Mouse (Mus musculus) ZHBTc4 (cell line): ENCODE measurements around the gene Gcm1.

Experiments
- DNase-seq: peaks from one replicate; pipeline ENCODE4 v3.0.0-alpha.2; 2011; ENCODE audit warnings: low read depth, low spot score

Gcm1 gene

DNA sequence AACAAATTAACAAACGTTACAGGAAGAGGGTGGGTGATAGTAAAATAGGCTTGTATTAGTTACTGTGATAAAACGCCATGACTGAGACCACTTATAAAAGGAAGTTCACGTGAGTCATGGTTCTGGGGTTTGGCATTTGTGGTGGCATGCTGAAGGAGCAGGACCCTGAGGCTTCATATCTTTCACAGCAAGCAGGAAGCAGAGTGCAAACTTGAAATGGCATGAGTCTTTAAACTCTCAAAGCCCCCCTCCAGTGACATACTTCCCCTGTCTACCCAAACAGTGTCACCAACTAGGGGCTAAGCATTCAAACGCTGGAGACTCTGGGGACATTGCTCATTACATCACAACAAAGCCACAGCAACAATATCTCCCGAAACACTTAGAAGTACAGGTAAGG, 49.2 kb downstream of the Gcm1 start:
- DNase-seq: no peak

- no peak for DNase-seq
Measured at GRCm38 (mm10) chr9:78101431-78101830, 49.7 kb downstream of the Gcm1 start.

DNA sequence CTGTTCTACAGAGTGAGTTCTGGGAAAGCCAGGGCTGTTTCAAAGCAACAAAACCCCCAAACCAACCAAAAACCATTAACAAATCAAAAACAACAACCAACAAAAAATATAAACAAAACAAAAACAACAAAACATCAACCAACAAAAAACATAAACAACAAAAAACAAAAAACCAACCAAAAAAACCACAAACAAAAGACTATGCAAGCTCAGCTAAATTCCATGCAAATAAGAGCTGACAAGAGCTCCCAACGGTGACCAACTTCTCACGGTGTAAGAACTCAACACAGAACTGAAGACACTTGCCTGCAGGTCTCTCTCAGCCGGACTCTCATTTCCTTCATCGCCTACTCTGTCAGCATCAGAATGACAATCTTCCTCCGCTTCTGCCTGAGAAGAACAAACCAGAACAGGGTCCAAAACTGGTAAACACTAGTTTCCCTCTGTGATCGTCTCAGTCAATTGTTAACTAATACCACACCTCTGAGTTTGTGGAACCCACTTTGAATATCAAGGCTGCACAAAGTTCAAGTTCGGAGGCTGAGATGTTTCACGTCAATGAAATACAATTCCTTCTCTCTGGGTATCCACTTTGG, 52.3 kb downstream of the Gcm1 start:
- peak; percentile 85 for DNase-seq

DNA sequence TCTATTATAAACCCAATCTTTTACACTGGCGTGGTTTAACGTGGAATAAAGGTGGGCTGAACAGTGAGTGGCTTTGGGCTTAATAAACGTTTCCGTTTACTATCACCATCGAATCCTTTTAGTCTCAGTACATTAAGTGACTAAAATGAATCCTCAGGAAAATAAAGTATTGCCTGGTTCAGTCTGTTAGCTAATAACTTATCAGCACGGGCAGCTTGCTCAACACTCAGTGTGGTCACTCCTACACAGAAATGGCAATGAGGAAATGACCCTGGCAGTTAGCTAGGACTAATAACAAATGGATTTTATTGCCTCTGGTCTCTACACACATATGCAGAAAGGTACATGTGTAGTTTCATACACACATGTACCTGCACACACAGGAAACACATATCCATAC, 53.2 kb downstream of the Gcm1 start:
- no peak for DNase-seq

- DNase-seq: no peak
Measured at GRCm38 (mm10) chr9:78105501-78105932, 53.8 kb downstream of the Gcm1 start.

DNA sequence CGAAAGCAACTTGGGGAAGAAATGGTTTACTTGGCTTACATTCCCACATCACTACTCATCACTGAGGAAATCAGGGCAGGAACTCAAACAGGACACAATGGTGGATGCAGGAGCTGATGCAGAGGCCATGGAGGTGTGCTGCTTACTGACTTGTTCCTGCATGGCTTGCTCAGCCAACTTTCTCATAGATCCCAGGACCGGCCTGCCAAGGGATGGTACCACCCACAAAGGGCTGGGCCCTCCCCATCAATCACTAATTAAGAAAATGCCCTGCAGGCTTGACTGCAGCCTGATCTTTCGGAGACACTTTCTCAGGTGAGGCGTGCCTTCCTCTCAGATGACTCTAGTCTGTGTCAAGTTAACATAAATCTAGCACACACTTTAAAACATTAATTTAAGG, 55.1 kb downstream of the Gcm1 start:
- peak; percentile 28 for DNase-seq

- DNase-seq: no peak
Measured at GRCm38 (mm10) chr9:78107582-78107911, 55.8 kb downstream of the Gcm1 start.

DNA sequence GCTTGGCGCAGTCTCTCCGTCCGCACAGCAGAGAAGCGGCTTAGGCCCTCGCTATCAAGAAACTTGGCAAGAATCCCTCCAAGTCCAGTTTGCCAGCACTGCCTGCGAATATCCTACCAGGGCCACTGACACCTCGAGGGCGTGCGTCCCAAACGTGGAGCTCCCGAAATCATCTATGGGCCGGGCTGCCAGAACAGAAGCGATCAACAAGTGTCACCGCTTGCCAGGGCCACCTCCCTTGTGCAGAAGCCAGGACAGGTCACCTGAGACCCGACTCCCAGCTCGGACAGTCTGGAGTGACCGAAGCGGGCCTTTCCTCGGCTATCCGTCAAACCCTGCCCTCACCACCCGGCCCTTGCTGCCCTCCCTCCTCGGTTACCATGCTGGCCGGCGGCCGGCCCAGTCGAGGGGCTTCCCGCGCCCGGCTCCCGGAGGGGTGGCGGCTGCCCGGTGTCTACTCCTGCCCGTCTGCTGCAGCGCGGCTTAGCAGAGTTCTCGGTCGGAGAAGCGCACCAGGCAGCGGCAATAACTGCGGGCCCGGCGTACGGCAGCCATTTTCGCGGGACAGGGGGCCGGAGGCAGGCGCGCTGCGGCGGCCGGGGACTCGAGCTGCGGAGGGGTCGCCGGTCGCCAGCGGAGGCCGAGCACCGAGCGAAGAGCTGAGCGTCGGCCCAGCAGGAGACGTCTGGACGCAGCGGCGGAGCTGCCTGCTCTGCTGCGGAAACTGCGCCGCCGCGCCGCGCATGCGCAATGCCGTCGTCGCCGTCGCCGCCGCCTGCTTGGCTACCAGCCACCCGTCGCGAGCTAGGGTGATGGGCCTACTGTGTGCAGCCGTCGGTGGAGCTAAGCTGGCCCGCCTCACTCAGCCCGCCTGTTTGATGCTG, 56.4 kb downstream of the Gcm1 start:
- DNase-seq: peak; percentile 89

GRCm38 (mm10) chr9:78108796-78109239, 57.1 kb downstream of the Gcm1 start, which contains the start of the genes Fbxo9 and Ick:
TSS of gene Fbxo9 (minus strand) at chr9:78109065.
TSS of gene Ick (plus strand) at chr9:78109192.
- peak; percentile 97 for DNase-seq

- peak; percentile 64 for DNase-seq
Measured at GRCm38 (mm10) chr9:78109656-78110055, 57.9 kb downstream of the Gcm1 start.

DNA sequence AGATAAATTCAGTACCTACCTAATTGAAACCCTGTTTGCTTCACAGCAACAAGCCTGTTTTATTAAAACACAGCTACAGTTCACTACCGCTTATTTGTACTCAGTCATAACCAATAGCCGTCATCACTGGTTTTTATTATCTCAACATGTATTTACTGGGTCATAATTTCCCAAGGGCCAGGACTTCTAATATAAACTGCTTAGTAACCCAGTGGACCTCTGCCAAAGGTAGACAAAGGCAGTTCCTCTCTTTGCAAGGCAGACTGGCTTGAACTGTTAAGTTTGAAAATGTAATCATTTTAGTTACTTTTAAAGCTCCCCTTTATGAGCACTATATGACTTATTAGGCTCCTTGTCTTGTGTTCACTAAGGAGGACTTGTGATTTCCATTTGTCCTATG, 59.7 kb downstream of the Gcm1 start:
- DNase-seq: no peak

DNA sequence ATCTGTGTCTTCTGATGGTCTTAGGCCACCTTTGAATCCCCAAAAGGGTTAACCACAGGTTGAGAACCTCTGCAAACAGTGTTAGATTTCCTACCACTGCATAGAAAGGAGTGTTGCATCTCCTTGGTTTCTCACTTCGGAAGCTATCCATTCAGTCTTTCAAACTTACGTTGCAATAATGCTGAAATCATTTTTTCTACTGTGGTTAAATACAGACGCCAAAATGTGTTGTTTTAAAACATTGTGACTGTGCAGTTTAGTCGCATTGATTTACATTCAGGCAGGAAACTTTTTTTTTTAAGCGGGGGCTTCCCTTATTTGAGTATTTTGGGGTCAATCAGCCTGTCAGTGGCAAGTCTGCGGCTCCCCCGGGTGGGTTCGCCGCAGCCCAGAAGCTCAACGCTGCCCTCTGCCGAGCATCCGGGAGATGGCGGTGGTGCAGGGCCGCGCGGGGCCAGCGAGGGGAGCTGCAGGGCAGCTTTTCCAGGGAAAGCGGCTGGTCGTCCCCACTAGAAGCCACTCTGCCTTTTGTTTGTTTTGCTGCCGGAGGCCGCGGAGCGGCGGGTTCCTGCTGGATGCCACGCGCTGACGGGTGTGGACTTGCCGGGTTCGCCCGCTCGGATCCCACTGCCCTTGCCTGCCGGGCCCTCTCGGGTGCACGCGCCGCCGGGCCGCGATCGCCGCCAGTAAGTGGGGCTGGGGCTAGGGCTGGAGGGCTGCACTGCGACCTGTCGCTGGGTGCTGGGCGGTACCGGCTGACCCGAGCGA, 61.2 kb downstream of the Gcm1 start:
- peak; percentile 94 for DNase-seq

- no peak for DNase-seq
Measured at GRCm38 (mm10) chr9:78113538-78113885, 61.8 kb downstream of the Gcm1 start.
